Mouse (Mus musculus): Measurements from ENCODE around the gene Hist1h2ad.
"Not testable (repeated sequence)": the region's sequence is repeated elsewhere in the genome, so short reads cannot be mapped to it uniquely, and the experiment has no call there.

- TF ChIP-seq EP300 (IDR thresholded peaks at IDR 0.05; ENCODE audit: low read length); SMC3 (IDR thresholded peaks at IDR 0.05; ENCODE audit: low read depth, low read length); MAZ (IDR thresholded peaks at IDR 0.05; ENCODE audit: low read depth, low read length); GABPA (IDR thresholded peaks at IDR 0.05; ENCODE audit: insufficient replicate concordance, low read depth, low read length); USF1 (IDR thresholded peaks at IDR 0.05; ENCODE audit: low read depth, low read length); CTCF (conservative IDR thresholded peaks at IDR 0.05 in 1 of 2, IDR thresholded peaks at IDR 0.05 in 1 of 2; ENCODE audit: low read depth in 2 of 2, low read length in 2 of 2); RCOR1 (conservative IDR thresholded peaks at IDR 0.05; ENCODE audit: low read depth, low read length); TCF12 (IDR thresholded peaks at IDR 0.05; ENCODE audit: low read depth, low read length); MAFK (IDR thresholded peaks at IDR 0.05; ENCODE audit: insufficient replicate concordance, low read length); MYC (IDR thresholded peaks at IDR 0.05; ENCODE audit: low read depth, low read length): not testable (repeated sequence)
- 0 out of 2 replicates have a peak, but pooled peaks have one; percentile 6 for TF ChIP-seq HCFC1 (IDR thresholded peaks at IDR 0.05; ENCODE audit: low read depth, low read length)
- peak; percentile 92 for TF ChIP-seq POLR2A (IDR thresholded peaks at IDR 0.05; ENCODE audit: low read depth, low read length)
- TF ChIP-seq SIN3A (IDR thresholded peaks at IDR 0.05; ENCODE audit: low read length): peak; percentile 8; the same call in 1 of the 2 replicates
- TF ChIP-seq NELFE (IDR thresholded peaks at IDR 0.05; ENCODE audit: low read depth, low read length): peak; percentile 83
Observed at GRCm38 (mm10) chr13:23575864-23576313, 1.7 kb downstream of the Hist1h2ad start.

Measured in CH12.LX (cell line).